Mouse (Mus musculus) limb, embryonic 13.5 days (tissue): ENCODE results near the gene Ifna11. TPM values are rescaled to one million over a fixed set of nuclear protein-coding genes. Genes with fewer than 3 reads are reported as not detected.
"Not testable (repeated sequence)": the region's sequence is repeated elsewhere in the genome, so short reads cannot be mapped to it uniquely, and the experiment has no call there.

Experiments used
- ATAC-seq: fragments of 200-750 bp; cut with Nextera tagmentation; 2 replicates; pipeline ENCODE4 v1.8.0; 2017; ENCODE audit warnings: low read depth, moderate number of reproducible peaks, moderate TSS enrichment; ENCODE audit not compliant: low FRiP score
- H3K27ac ChIP-seq: fragments of 300-500 bp; sonication (generic); 2 replicates; pipeline ENCODE4 v1.5.1; 2015; ENCODE audit warnings: inconsistent platforms, mild to moderate bottlenecking, moderate library complexity
- H3K27me3 ChIP-seq: fragments of 300-500 bp; sonication (generic); 2 replicates; pipeline ENCODE4 v1.6.1; 2015; ENCODE audit warnings: mild to moderate bottlenecking, inconsistent platforms
- H3K36me3 ChIP-seq: fragments of 300-500 bp; sonication (generic); 2 replicates; pipeline ENCODE4 v1.6.1; 2015; ENCODE audit warnings: inconsistent platforms, mild to moderate bottlenecking, moderate library complexity
- H3K4me1 ChIP-seq: fragments of 300-500 bp; sonication (generic); 2 replicates; pipeline ENCODE4 v1.6.1; 2015; ENCODE audit warnings: inconsistent platforms
- H3K4me2 ChIP-seq: fragments of 300-500 bp; sonication (generic); replicated peaks from 2 replicates; pipeline ENCODE4 v1.6.1; 2015; ENCODE audit warnings: inconsistent platforms, mild to moderate bottlenecking, moderate library complexity
- H3K4me3 ChIP-seq: fragments of 300-500 bp; sonication (generic); 2 replicates; pipeline ENCODE4 v1.5.1; 2015; ENCODE audit warnings: moderate library complexity, mild to moderate bottlenecking, inconsistent platforms
- H3K9ac ChIP-seq: fragments of 300-500 bp; sonication (generic); 2 replicates; pipeline ENCODE4 v1.6.1; 2015; ENCODE audit warnings: mild to moderate bottlenecking, inconsistent platforms
- H3K9me3 ChIP-seq: fragments of 300-500 bp; sonication (generic); 2 replicates; pipeline ENCODE4 v1.6.1; 2016; ENCODE audit warnings: inconsistent platforms
- WGBS: fragments of 180-500 bp; shearing (Covaris S2); methylation state at CpG from one replicate; pipeline ENCODE4 v1.1.7; 2015; 5-methylcytosine and 5-hydroxymethylcytosine counted together
- polyA plus RNA-seq: library from polyadenylated mRNA; unstranded; fragments of >200 nt; fragmentation: Nextera tagmentation; extraction: Ambion mirVana; gene quantifications from 2 replicates; pipeline ENCODE4 v1.2.1, GENCODE M21; 2015

Ifna11 gene
- polyA plus RNA-seq: not detected in 2 replicates

DNA sequence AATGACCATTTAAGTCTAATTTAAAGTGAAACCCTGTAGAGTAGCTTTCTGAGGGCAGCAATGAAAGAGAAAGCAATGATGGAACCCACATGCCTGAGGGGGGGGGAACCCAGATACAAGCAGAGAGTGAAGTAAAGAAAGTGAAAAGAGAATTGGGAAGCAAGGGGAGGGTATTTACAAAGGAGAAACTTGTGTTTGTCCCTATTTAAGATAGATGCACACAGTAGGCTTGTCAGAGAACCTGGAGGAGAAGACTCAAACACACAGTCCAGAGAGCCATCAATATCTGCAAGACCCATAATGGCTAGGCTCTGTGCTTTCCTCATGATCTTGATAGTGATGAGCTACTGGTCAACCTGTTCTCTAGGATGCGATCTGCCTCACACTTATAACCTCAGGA is at the start of gene Ifna11:
TSS of gene Ifna11 (plus strand) at position 301 of the 400 bp plus-strand sequence.
- H3K9me3 ChIP-seq: no peaks in the 10 kb centered on the region
- H3K4me3 ChIP-seq: no peak within 1 kb of the TSS
- no peaks in the 10 kb centered on the region for H3K36me3 ChIP-seq
- no peak for ATAC-seq
- H3K4me1 ChIP-seq: no peaks in the 10 kb centered on the region
- no peaks in the 10 kb centered on the region for H3K27me3 ChIP-seq
- H3K27ac ChIP-seq: no peak within 1 kb of the TSS
- WGBS: 87% methylated on average over 1 of the region's 1 CpGs
- H3K4me2 ChIP-seq: no peak within 1 kb of the TSS
- H3K9ac ChIP-seq: no peak within 1 kb of the TSS

DNA sequence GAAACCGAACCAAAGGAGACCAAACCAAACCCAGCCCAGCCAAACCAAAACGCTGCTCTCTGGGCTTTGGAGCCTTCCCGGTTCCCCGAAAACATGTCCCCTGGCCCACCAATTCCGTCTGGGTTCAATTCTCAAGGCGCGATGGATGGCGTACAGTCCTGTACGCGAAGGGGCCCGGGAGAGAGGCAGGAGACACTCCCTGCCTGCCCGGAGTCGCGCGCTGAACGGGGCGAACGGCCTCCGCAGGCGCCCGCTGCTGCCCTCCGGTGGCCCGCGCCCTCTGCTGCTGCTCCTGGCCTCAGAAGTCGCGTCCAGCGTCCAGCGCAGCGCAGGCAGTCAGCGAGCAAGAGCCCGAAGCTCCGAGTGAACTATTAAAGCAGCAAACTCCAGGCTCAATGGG is 46.2 kb upstream of the Ifna11 start, which contains the start of gene Gm13290:
TSS of gene Gm13290 (plus strand) at position 301 of the 400 bp plus-strand sequence.
- not testable (repeated sequence) for H3K9ac ChIP-seq, H3K4me2 ChIP-seq, H3K9me3 ChIP-seq, H3K36me3 ChIP-seq, H3K27me3 ChIP-seq, ATAC-seq, H3K27ac ChIP-seq, H3K4me1 ChIP-seq, H3K4me3 ChIP-seq
- WGBS: no CpG with 5 or more reads among the region's 32 CpGs

DNA sequence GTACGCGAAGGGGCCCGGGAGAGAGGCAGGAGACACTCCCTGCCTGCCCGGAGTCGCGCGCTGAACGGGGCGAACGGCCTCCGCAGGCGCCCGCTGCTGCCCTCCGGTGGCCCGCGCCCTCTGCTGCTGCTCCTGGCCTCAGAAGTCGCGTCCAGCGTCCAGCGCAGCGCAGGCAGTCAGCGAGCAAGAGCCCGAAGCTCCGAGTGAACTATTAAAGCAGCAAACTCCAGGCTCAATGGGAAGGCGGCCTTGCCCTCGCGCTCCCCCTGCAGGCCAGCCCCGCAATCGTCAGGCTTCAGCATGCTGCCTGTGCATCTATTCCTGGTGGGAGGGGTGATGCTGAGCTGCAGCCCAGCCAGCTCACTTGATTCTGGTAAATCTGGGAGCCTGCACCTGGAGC is 43.1 kb upstream of the Ifna11 start, which contains the start of gene Gm13289:
TSS of gene Gm13289 (plus strand) at position 301 of the 400 bp plus-strand sequence.
- H3K4me2 ChIP-seq, H3K27me3 ChIP-seq, H3K9me3 ChIP-seq, H3K27ac ChIP-seq, ATAC-seq, H3K36me3 ChIP-seq, H3K4me3 ChIP-seq, H3K9ac ChIP-seq, H3K4me1 ChIP-seq: not testable (repeated sequence)
- no CpG with 5 or more reads among the region's 29 CpGs for whole genome bisulfite sequencing

DNA sequence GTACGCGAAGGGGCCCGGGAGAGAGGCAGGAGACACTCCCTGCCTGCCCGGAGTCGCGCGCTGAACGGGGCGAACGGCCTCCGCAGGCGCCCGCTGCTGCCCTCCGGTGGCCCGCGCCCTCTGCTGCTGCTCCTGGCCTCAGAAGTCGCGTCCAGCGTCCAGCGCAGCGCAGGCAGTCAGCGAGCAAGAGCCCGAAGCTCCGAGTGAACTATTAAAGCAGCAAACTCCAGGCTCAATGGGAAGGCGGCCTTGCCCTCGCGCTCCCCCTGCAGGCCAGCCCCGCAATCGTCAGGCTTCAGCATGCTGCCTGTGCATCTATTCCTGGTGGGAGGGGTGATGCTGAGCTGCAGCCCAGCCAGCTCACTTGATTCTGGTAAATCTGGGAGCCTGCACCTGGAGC is 40.2 kb upstream of the Ifna11 start, which contains the start of gene Gm13272:
TSS of gene Gm13272 (plus strand) at position 301 of the 400 bp plus-strand sequence.
- H3K27ac ChIP-seq, H3K9me3 ChIP-seq, H3K36me3 ChIP-seq, H3K4me2 ChIP-seq, H3K4me3 ChIP-seq, H3K4me1 ChIP-seq, H3K9ac ChIP-seq, ATAC-seq, H3K27me3 ChIP-seq: not testable (repeated sequence)
- no CpG with 5 or more reads among the region's 29 CpGs for WGBS

DNA sequence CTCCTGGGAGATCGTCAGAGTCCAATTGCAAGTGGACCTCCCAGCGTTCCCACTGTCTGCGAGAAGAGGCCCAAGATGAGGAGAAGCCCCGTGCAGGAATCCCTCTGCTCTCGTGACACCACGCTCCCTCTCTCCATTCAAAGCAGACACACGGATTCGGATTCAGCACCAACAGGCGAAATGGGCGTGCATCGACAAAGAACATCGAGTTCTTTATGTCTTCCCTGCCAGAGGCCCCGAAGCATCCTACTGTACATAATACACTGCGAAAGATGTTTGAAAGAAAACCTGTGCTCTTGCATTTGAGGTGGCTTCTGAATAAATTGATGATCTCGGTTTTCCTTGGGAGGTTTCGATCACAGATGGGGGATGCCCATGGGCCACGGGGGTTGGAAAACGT is 39.4 kb upstream of the Ifna11 start:
- WGBS: 59% methylated on average over 11 of the region's 18 CpGs
- H3K4me2 ChIP-seq: not testable (repeated sequence)

DNA sequence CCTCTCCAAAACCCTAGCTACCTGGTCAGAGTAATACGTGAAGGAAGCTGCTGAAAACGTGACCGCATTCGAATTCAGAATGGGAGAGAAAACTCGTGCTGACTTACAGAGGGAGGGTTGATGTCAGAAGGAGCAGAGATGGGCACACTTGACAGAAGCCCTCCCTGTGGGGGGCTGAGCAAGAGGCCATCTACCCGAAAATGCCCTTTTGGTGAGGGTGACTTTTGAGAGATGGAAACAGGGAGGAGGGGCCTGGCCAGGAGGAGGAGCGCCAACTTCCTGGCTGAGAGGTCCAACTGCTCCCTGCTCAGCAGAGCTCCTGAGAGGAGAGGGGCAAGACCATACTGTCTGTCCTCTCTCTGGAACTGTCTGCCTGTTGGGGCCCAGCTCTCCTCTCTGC is 37.9 kb upstream of the Ifna11 start, which contains the start of gene Ifnz:
TSS of gene Ifnz (plus strand) at position 301 of the 400 bp plus-strand sequence.
- not testable (repeated sequence) for ATAC-seq, H3K4me1 ChIP-seq, H3K36me3 ChIP-seq, H3K27me3 ChIP-seq, H3K9me3 ChIP-seq, H3K27ac ChIP-seq, H3K9ac ChIP-seq
- WGBS: 23% methylated on average over 5 of the region's 7 CpGs
- Histone ChIP-seq H3K4me2 (peak within 1 kb of the TSS; percentile 51), H3K4me3 (peak within 1 kb of the TSS; percentile 30)

More for the DNA sequence above, 39.4 kb upstream of the Ifna11 start:
- not testable (repeated sequence) for H3K9me3 ChIP-seq, H3K27ac ChIP-seq, H3K9ac ChIP-seq, H3K36me3 ChIP-seq, H3K4me3 ChIP-seq, H3K27me3 ChIP-seq, ATAC-seq, H3K4me1 ChIP-seq

DNA sequence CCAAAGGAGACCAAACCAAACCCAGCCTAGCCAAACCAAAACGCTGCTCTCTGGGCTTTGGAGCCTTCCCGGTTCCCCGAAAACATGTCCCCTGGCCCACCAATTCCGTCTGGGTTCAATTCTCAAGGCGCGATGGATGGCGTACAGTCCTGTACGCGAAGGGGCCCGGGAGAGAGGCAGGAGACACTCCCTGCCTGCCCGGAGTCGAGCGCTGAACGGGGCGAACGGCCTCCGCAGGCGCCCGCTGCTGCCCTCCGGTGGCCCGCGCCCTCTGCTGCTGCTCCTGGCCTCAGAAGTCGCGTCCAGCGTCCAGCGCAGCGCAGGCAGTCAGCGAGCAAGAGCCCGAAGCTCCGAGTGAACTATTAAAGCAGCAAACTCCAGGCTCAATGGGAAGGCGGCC is 37.4 kb upstream of the Ifna11 start:
- H3K9me3 ChIP-seq, H3K27me3 ChIP-seq, H3K4me1 ChIP-seq, ATAC-seq, H3K36me3 ChIP-seq, H3K9ac ChIP-seq, H3K27ac ChIP-seq: not testable (repeated sequence)
- peak overlapping the region; percentile 30 for H3K4me3 ChIP-seq
- peak overlapping the region; percentile 51 for H3K4me2 ChIP-seq
- WGBS: 0% methylated on average over 13 of the region's 31 CpGs

DNA sequence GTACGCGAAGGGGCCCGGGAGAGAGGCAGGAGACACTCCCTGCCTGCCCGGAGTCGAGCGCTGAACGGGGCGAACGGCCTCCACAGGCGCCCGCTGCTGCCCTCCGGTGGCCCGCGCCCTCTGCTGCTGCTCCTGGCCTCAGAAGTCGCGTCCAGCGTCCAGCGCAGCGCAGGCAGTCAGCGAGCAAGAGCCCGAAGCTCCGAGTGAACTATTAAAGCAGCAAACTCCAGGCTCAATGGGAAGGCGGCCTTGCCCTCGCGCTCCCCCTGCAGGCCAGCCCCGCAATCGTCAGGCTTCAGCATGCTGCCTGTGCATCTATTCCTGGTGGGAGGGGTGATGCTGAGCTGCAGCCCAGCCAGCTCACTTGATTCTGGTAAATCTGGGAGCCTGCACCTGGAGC is 34.4 kb upstream of the Ifna11 start, which contains the start of gene Gm13276:
TSS of gene Gm13276 (plus strand) at position 301 of the 400 bp plus-strand sequence.
- not testable (repeated sequence) for ATAC-seq
- WGBS: no CpG with 5 or more reads among the region's 27 CpGs

DNA sequence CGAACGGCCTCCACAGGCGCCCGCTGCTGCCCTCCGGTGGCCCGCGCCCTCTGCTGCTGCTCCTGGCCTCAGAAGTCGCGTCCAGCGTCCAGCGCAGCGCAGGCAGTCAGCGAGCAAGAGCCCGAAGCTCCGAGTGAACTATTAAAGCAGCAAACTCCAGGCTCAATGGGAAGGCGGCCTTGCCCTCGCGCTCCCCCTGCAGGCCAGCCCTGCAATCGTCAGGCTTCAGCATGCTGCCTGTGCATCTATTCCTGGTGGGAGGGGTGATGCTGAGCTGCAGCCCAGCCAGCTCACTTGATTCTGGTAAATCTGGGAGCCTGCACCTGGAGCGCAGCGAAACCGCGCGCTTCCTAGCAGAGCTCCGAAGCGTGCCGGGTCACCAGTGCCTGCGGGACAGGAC is 31.4 kb upstream of the Ifna11 start, which contains the start of gene Gm13277:
TSS of gene Gm13277 (plus strand) at position 231 of the 400 bp plus-strand sequence.
- not testable (repeated sequence) for H3K9ac ChIP-seq, H3K9me3 ChIP-seq, H3K4me3 ChIP-seq, H3K27me3 ChIP-seq, H3K27ac ChIP-seq, H3K4me1 ChIP-seq, H3K4me2 ChIP-seq, ATAC-seq, H3K36me3 ChIP-seq
- 0% methylated on average over 4 of the region's 28 CpGs for WGBS

More for the DNA sequence above, 34.4 kb upstream of the Ifna11 start, which contains the start of gene Gm13276:
- not testable (repeated sequence) for H3K36me3 ChIP-seq, H3K4me1 ChIP-seq, H3K4me3 ChIP-seq, H3K9me3 ChIP-seq, H3K27me3 ChIP-seq, H3K27ac ChIP-seq, H3K4me2 ChIP-seq, H3K9ac ChIP-seq

DNA sequence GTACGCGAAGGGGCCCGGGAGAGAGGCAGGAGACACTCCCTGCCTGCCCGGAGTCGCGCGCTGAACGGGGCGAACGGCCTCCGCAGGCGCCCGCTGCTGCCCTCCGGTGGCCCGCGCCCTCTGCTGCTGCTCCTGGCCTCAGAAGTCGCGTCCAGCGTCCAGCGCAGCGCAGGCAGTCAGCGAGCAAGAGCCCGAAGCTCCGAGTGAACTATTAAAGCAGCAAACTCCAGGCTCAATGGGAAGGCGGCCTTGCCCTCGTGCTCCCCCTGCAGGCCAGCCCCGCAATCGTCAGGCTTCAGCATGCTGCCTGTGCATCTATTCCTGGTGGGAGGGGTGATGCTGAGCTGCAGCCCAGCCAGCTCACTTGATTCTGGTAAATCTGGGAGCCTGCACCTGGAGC is 28.5 kb upstream of the Ifna11 start, which contains the start of gene Gm13278:
TSS of gene Gm13278 (plus strand) at position 301 of the 400 bp plus-strand sequence.
- not testable (repeated sequence) for H3K4me2 ChIP-seq, H3K9me3 ChIP-seq, ATAC-seq, H3K27ac ChIP-seq, H3K4me3 ChIP-seq, H3K36me3 ChIP-seq, H3K4me1 ChIP-seq, H3K9ac ChIP-seq, H3K27me3 ChIP-seq
- no CpG with 5 or more reads among the region's 28 CpGs for WGBS

DNA sequence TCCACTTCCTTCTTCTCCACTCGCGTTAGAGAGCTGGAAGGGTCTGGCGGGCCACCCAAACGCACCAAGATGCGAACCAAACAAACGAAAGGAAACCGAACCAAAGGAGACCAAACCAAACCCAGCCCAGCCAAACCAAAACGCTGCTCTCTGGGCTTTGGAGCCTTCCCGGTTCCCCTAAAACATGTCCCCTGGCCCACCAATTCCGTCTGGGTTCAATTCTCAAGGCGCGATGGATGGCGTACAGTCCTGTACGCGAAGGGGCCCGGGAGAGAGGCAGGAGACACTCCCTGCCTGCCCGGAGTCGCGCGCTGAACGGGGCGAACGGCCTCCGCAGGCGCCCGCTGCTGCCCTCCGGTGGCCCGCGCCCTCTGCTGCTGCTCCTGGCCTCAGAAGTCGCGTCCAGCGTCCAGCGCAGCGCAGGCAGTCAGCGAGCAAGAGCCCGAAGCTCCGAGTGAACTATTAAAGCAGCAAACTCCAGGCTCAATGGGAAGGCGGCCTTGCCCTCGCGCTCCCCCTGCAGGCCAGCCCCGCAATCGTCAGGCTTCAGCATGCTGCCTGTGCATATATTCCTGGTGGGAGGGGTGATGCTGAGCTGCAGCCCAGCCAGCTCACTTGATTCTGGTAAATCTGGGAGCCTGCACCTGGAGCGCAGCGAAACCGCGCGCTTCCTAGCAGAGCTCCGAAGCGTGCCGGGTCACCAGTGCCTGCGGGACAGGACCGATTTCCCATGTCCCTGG is 25.7 kb upstream of the Ifna11 start, which contains the start of gene Gm13275:
TSS of gene Gm13275 (plus strand) at position 552 of the 740 bp plus-strand sequence.
- not testable (repeated sequence) for H3K27me3 ChIP-seq, H3K9ac ChIP-seq, H3K36me3 ChIP-seq, H3K9me3 ChIP-seq, H3K4me2 ChIP-seq, H3K4me1 ChIP-seq, H3K4me3 ChIP-seq, ATAC-seq, H3K27ac ChIP-seq
- WGBS: 0% methylated on average over 14 of the region's 52 CpGs

DNA sequence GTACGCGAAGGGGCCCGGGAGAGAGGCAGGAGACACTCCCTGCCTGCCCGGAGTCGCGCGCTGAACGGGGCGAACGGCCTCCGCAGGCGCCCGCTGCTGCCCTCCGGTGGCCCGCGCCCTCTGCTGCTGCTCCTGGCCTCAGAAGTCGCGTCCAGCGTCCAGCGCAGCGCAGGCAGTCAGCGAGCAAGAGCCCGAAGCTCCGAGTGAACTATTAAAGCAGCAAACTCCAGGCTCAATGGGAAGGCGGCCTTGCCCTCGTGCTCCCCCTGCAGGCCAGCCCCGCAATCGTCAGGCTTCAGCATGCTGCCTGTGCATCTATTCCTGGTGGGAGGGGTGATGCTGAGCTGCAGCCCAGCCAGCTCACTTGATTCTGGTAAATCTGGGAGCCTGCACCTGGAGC is 22.7 kb upstream of the Ifna11 start, which contains the start of gene Gm13279:
TSS of gene Gm13279 (plus strand) at position 301 of the 400 bp plus-strand sequence.
- not testable (repeated sequence) for H3K4me3 ChIP-seq, H3K27ac ChIP-seq, ATAC-seq, H3K4me2 ChIP-seq, H3K9me3 ChIP-seq, H3K4me1 ChIP-seq, H3K36me3 ChIP-seq, H3K9ac ChIP-seq, H3K27me3 ChIP-seq
- no CpG with 5 or more reads among the region's 28 CpGs for WGBS
